Mouse (Mus musculus): ENCODE measurements around the gene Slco3a1.

GRCm38 (mm10) chr7:74527689-74528088 is 26.9 kb downstream of the Slco3a1 start:
- TF ChIP-seq EP300 (IDR thresholded peaks at IDR 0.05; ENCODE audit: low read depth) (no peak), CTCF (IDR thresholded peaks at IDR 0.05; ENCODE audit: low read depth) (no peak)
